Mouse (Mus musculus): ENCODE measurements around the gene Ablim1.

DNA sequence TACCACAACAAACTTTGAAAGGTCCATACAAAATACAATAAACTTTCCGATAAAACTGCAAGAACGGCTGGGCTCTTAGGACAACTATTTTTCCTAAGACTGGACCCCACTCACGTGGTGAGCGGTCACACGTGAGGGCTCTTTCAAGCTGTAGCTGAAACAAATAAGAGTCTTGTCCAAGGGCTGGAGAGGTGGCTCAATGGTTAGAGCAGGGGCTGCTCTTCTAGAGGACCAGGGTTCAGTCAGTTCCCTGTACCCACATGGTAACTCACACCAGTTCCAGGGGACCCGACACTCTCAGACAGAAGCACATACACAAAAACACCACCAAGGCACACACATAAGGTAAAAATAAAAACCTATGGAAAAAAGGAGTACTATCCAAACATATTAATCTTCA is 197.0 kb downstream of the Ablim1 start:
- TF ChIP-seq POLR2A (IDR thresholded peaks at IDR 0.05; ENCODE audit: control insufficient read depth, extremely low read depth, insufficient read depth, low read length, poor library complexity) (no peak), CTCF (IDR thresholded peaks at IDR 0.05; ENCODE audit: borderline replicate concordance, control insufficient read depth, extremely low read depth, insufficient read depth, low read length, poor library complexity) (no peak)

Measured in thymus, adult 2 months (tissue).